In genomic region chr6:135326847-135327246, GRCm38 (mm10) we compare ENCODE assay signal across 25 mouse cellular contexts. TPM values are rescaled to one million over a fixed set of nuclear protein-coding genes. Genes with fewer than 3 reads are reported as not detected.
A peak's percentile ranks its signal among the peaks of the same experiment; 100 is the strongest.
DNase-seq lines count a peak whose midpoint lies in the region; ATAC-seq and TF ChIP-seq lines count a peak whose summit lies in the region.
"Had no signal": no experiment of that assay in that cellular context is flagged by ENCODE, and none has a peak within 500 bp of the region (broad histone marks: within the 10 kb centered on the region; RNA-seq: fewer than 3 reads in every experiment).

No protein-coding gene starts in this region.

- no peak overlapping the region for H3K4me3 ChIP-seq in intestine, embryonic 15.5 days (replicated peaks)
- no peak overlapping the region for H3K4me3 ChIP-seq in intestine, postnatal 0 days (ENCODE audit: low read depth, low read length)
- no peak overlapping the region for H3K4me3 ChIP-seq in stomach, embryonic 16.5 days (replicated peaks; ENCODE audit: low read length)
- H3K4me3 ChIP-seq: embryonic facial prominence, embryonic 10.5 days; embryonic facial prominence, embryonic 12.5 days; forebrain, embryonic 13.5 days; forebrain, embryonic 15.5 days had no signal

- no peaks in the 10 kb centered on the region for H3K36me3 ChIP-seq in intestine, embryonic 15.5 days
- no peaks in the 10 kb centered on the region for H3K36me3 ChIP-seq in intestine, postnatal 0 days (ENCODE audit: control insufficient read depth, insufficient read depth)
- H3K36me3 ChIP-seq in stomach, embryonic 16.5 days (ENCODE audit: control insufficient read depth, insufficient read depth, low read length): no peaks in the 10 kb centered on the region
- H3K36me3 ChIP-seq: embryonic facial prominence, embryonic 10.5 days; embryonic facial prominence, embryonic 12.5 days; forebrain, embryonic 15.5 days; G1E had no signal

- TF ChIP-seq CTCF in intestine, postnatal 0 days (IDR thresholded peaks at IDR 0.05; ENCODE audit: low read depth): no peak

- no peaks in the 10 kb centered on the region for H3K9me3 ChIP-seq in intestine, embryonic 15.5 days
- H3K9me3 ChIP-seq in intestine, postnatal 0 days (ENCODE audit: control insufficient read depth): no peaks in the 10 kb centered on the region
- no peaks in the 10 kb centered on the region for H3K9me3 ChIP-seq in stomach, embryonic 16.5 days (replicated peaks; ENCODE audit: control insufficient read depth, low read length)
- H3K9me3 ChIP-seq: embryonic facial prominence, embryonic 10.5 days; embryonic facial prominence, embryonic 12.5 days; forebrain, embryonic 13.5 days; forebrain, embryonic 15.5 days had no signal

- DNase-seq in yolk sac, embryonic 10.5 days (ENCODE audit: low spot score): peak; percentile 9
- no peak for DNase-seq in right cerebral cortex, adult 2 months (ENCODE audit: low spot score in 2 of 2)
- no peak for DNase-seq in cerebellum, adult 11-12 months
- DNase-seq in ovary, postnatal 10 days (ENCODE audit: low spot score): no peak
- DNase-seq: adrenal gland, postnatal 10 days; adrenal gland, postnatal 25 days; B cell, adult 2 months; cerebellum, adult 11 months; cerebellum, adult 2 months; cerebellum, adult 9-10 months; cerebellum, postnatal 10 days; cerebellum, postnatal 25 days had no signal

- peak; percentile 52 for ATAC-seq in intestine, embryonic 15.5 days
- ATAC-seq in intestine, postnatal 0 days: peak; percentile 75
- ATAC-seq in stomach, embryonic 16.5 days (ENCODE audit: insufficient read depth, low FRiP score): no peak
- ATAC-seq: activated CD4-positive, CD25-positive, alpha-beta regulatory T cell, adult 4 months; CD4-positive, CD25-positive, alpha-beta regulatory T cell, adult 4 months; forebrain, embryonic 13.5 days; forebrain, embryonic 15.5 days; Patski had no signal

- no peak overlapping the region for H3K9ac ChIP-seq in intestine, embryonic 15.5 days
- no peak overlapping the region for H3K9ac ChIP-seq in intestine, postnatal 0 days (ENCODE audit: low read depth, low read length)
- no peak overlapping the region for H3K9ac ChIP-seq in stomach, embryonic 16.5 days (ENCODE audit: low read length)
- H3K9ac ChIP-seq: embryonic facial prominence, embryonic 12.5 days; forebrain, embryonic 13.5 days; forebrain, embryonic 15.5 days had no signal

- H3K27me3 ChIP-seq in intestine, embryonic 15.5 days (replicated peaks): no peaks in the 10 kb centered on the region
- no peaks in the 10 kb centered on the region for H3K27me3 ChIP-seq in intestine, postnatal 0 days (replicated peaks; ENCODE audit: control insufficient read depth, insufficient read depth, low read length)
- no peaks in the 10 kb centered on the region for H3K27me3 ChIP-seq in stomach, embryonic 16.5 days (ENCODE audit: control insufficient read depth, insufficient read depth, low read length)
- H3K27me3 ChIP-seq: CH12.LX; embryonic facial prominence, embryonic 12.5 days; forebrain, embryonic 13.5 days; forebrain, embryonic 15.5 days; Patski had no signal

- 69% methylated on average over 7 of the region's 7 CpGs for WGBS in intestine, embryonic 15.5 days
- WGBS in intestine, postnatal 0 days: 52% methylated on average over 7 of the region's 7 CpGs
- WGBS in stomach, embryonic 16.5 days: 69% methylated on average over 7 of the region's 7 CpGs

- H3K4me1 ChIP-seq in intestine, embryonic 15.5 days (replicated peaks): peaks cover 21% of the 10 kb centered on the region
- peaks cover 17% of the 10 kb centered on the region for H3K4me1 ChIP-seq in intestine, postnatal 0 days (replicated peaks; ENCODE audit: control insufficient read depth, insufficient read depth, low read length)
- peaks cover 30% of the 10 kb centered on the region for H3K4me1 ChIP-seq in stomach, embryonic 16.5 days (ENCODE audit: control insufficient read depth, insufficient read depth, low read length)

- H3K4me2 ChIP-seq in intestine, embryonic 15.5 days (replicated peaks): no peak overlapping the region
- H3K4me2 ChIP-seq in intestine, postnatal 0 days (replicated peaks; ENCODE audit: low read depth): no peak overlapping the region
- H3K4me2 ChIP-seq in stomach, embryonic 16.5 days (ENCODE audit: low read depth, low read length): no peak overlapping the region
- H3K4me2 ChIP-seq: embryonic facial prominence, embryonic 12.5 days; forebrain, embryonic 13.5 days; forebrain, embryonic 15.5 days had no signal

- no peak overlapping the region; the same call in 1 of the 2 replicates for H3K27ac ChIP-seq in intestine, embryonic 15.5 days
- peak overlapping the region; percentile 71 for H3K27ac ChIP-seq in intestine, postnatal 0 days (ENCODE audit: low read depth, low read length)
- H3K27ac ChIP-seq in stomach, embryonic 16.5 days (ENCODE audit: low read length): peak overlapping the region; percentile 33; the same call in 1 of the 2 replicates
- H3K27ac ChIP-seq: embryonic facial prominence, embryonic 12.5 days; forebrain, embryonic 13.5 days; forebrain, embryonic 15.5 days had no signal

RNA-seq across cellular contexts. Expression of gene Pbp2, which starts 16.6 kb away (rescaled TPM):
- 0.25 TPM in 1 of 2 replicates, not detected in the other for polyA plus RNA-seq in intestine, embryonic 15.5 days (2015; fragmentation: Nextera tagmentation; extraction: Ambion mirVana)
- polyA plus RNA-seq in intestine, postnatal 0 days (2015; fragmentation: Nextera tagmentation; extraction: Ambion mirVana): not detected in 2 replicates
- polyA plus RNA-seq in stomach, embryonic 16.5 days (2015; fragmentation: Nextera tagmentation; extraction: Ambion mirVana): 12.4 and 28.5 TPM in 2 replicates
- polyA plus RNA-seq: activated CD4-positive, CD25-positive, alpha-beta regulatory T cell, adult 4 months; CD4-positive, CD25-positive, alpha-beta regulatory T cell, adult 4 months; cerebellum, adult 2 months; embryonic facial prominence, embryonic 10.5 days; embryonic facial prominence, embryonic 12.5 days; forebrain, embryonic 11.5 days; forebrain, embryonic 13.5 days; forebrain, embryonic 15.5 days; G1E; Patski had no signal

RNA-seq across cellular contexts. Expression of gene Emp1, which starts 35.5 kb away (rescaled TPM):
- 45.7 and 49.4 TPM in 2 replicates for polyA plus RNA-seq in intestine, embryonic 15.5 days (2015; fragmentation: Nextera tagmentation; extraction: Ambion mirVana)
- 42.5 and 42.8 TPM in 2 replicates for polyA plus RNA-seq in intestine, postnatal 0 days (2015; fragmentation: Nextera tagmentation; extraction: Ambion mirVana)
- 221 and 304 TPM in 2 replicates for polyA plus RNA-seq in stomach, embryonic 16.5 days (2015; fragmentation: Nextera tagmentation; extraction: Ambion mirVana)
- polyA plus RNA-seq: G1E had no signal

Comparison
In these comparisons a context has a peak if more than half of its experiments do, and no peak if none do; other contexts are left out.
1. RNA of gene Pbp2, which starts 16.6 kb away (polyA plus RNA-seq): 12.4 to 28.5 TPM in stomach, embryonic 16.5 days; 0.25 TPM in intestine, embryonic 15.5 days and not detected in intestine, postnatal 0 days; every median in the first group is over 10 times any median in the second.